Mouse (Mus musculus) forebrain, postnatal 0 days (tissue): ENCODE results near the gene Ass1. TPM values are rescaled to one million over a fixed set of nuclear protein-coding genes. Genes with fewer than 3 reads are reported as not detected.

Source experiments
- ATAC-seq: fragments of 200-750 bp; cut with Nextera tagmentation; 2 replicates; pipeline ENCODE4 v1.8.0; 2017; ENCODE audit warnings: mild to moderate bottlenecking, moderate library complexity
- DNase-seq: peaks from one replicate; pipeline ENCODE4 v3.0.0-alpha.2; 2015
- H3K27ac ChIP-seq: fragments of 300-500 bp; sonication (generic); 2 replicates; pipeline ENCODE4 v1.5.1; 2014; ENCODE audit warnings: low read depth, mild to moderate bottlenecking, antibody characterized with exemption, low read length, moderate library complexity, mixed read lengths
- H3K27me3 ChIP-seq: fragments of 300-500 bp; sonication (generic); 2 replicates; pipeline ENCODE4 v1.6.1; 2014; ENCODE audit warnings: mild to moderate bottlenecking, low read length, mixed read lengths; ENCODE audit not compliant: insufficient read depth
- H3K36me3 ChIP-seq: fragments of 300-500 bp; sonication (generic); 2 replicates; pipeline ENCODE4 v1.6.1; 2014; ENCODE audit warnings: mild to moderate bottlenecking, moderate library complexity; ENCODE audit not compliant: insufficient read depth
- H3K4me1 ChIP-seq: fragments of 300-500 bp; sonication (generic); 2 replicates; pipeline ENCODE4 v1.6.1; 2014; ENCODE audit warnings: antibody characterized with exemption; ENCODE audit not compliant: insufficient read depth
- H3K4me2 ChIP-seq: fragments of 300-500 bp; sonication (generic); 2 replicates; pipeline ENCODE4 v1.6.1; 2014; ENCODE audit warnings: low read depth, mild to moderate bottlenecking, moderate library complexity
- H3K4me3 ChIP-seq: fragments of 300-500 bp; sonication (generic); 2 replicates; pipeline ENCODE4 v1.5.1; 2014; ENCODE audit warnings: low read depth, low read length, mixed read lengths
- H3K9ac ChIP-seq: fragments of 300-500 bp; sonication (generic); 2 replicates; pipeline ENCODE4 v1.6.1; 2014; ENCODE audit warnings: mild to moderate bottlenecking
- H3K9me3 ChIP-seq: fragments of 300-500 bp; sonication (generic); 2 replicates; pipeline ENCODE4 v1.6.1; 2016; ENCODE audit warnings: low read length
- CTCF ChIP-seq: sonication (generic); IDR thresholded peaks from 2 replicates; pipeline ENCODE4 v1.5.1; 2016; ENCODE audit warnings: antibody characterized with exemption, control low read depth, low read depth
- WGBS: fragments of 180-500 bp; shearing (Covaris S2); extraction: QIAGEN DNeasy Blood & Tissue Kit; methylation state at CpG from one replicate; pipeline ENCODE4 v1.1.7; 2014; 5-methylcytosine and 5-hydroxymethylcytosine counted together
- polyA plus RNA-seq: library from polyadenylated mRNA; unstranded; fragments of >200 nt; fragmentation: Nextera tagmentation; extraction: Ambion mirVana; gene quantifications from 2 replicates; pipeline ENCODE4 v1.2.1, GENCODE M21; 2015
- total RNA-seq: library from RNA; depleted of rRNA; stranded (reverse); fragments of >200 nt; gene quantifications from 2 replicates; pipeline ENCODE4 v1.2.3, GENCODE M21; 2014

The Ass1 gene
- total and polyA plus RNA-seq, 2 experiments from 2014 or later = 16.2 to 17.9 TPM

GRCm38 (mm10) chr2:31464529-31464910, 5.5 kb upstream of the Ass1 start:
- no peak for ATAC-seq
- no peak overlapping the region for H3K27ac ChIP-seq
- 79% methylated on average over 6 of the region's 6 CpGs for WGBS
- H3K4me1 ChIP-seq = no peaks in the 10 kb centered on the region
- no peak overlapping the region for H3K9ac ChIP-seq
- H3K4me3 ChIP-seq = no peak overlapping the region
- peaks cover 25% of the 10 kb centered on the region for H3K27me3 ChIP-seq
- H3K9me3 ChIP-seq = no peaks in the 10 kb centered on the region
- no peak for DNase-seq
- H3K4me2 ChIP-seq = no peak overlapping the region
- no peaks in the 10 kb centered on the region for H3K36me3 ChIP-seq
- no peak for TF ChIP-seq CTCF

GRCm38 (mm10) chr2:31467457-31467856, 2.5 kb upstream of the Ass1 start:
- 0 out of 2 replicates have a peak, but pooled peaks cover 3% of the 10 kb centered on the region for H3K4me1 ChIP-seq
- H3K9ac ChIP-seq = no peak overlapping the region
- DNase-seq (no peak), ATAC-seq (no peak)
- peaks cover 20% of the 10 kb centered on the region for H3K27me3 ChIP-seq
- no peak overlapping the region for H3K27ac ChIP-seq
- 78% methylated on average over 1 of the region's 1 CpGs for WGBS
- TF ChIP-seq CTCF = no peak
- H3K9me3 ChIP-seq = no peaks in the 10 kb centered on the region
- H3K4me2 ChIP-seq = no peak overlapping the region
- H3K4me3 ChIP-seq = no peak overlapping the region
- H3K36me3 ChIP-seq = no peaks in the 10 kb centered on the region

- H3K27ac ChIP-seq = no peak overlapping the region
- H3K4me2 ChIP-seq = no peak overlapping the region
- no peaks in the 10 kb centered on the region for H3K36me3 ChIP-seq
- TF ChIP-seq CTCF = no peak
- H3K9me3 ChIP-seq = no peaks in the 10 kb centered on the region
- H3K4me1 ChIP-seq = 0 out of 2 replicates have a peak, but pooled peaks cover 3% of the 10 kb centered on the region
- H3K9ac ChIP-seq = no peak overlapping the region
- H3K4me3 ChIP-seq = no peak overlapping the region
- no peak for DNase-seq
- WGBS = 78% methylated on average over 7 of the region's 7 CpGs
- H3K27me3 ChIP-seq = peaks cover 20% of the 10 kb centered on the region
- no peak for ATAC-seq
These were observed 1.1 kb upstream of the Ass1 start for GRCm38 (mm10) chr2:31468857-31469256.

GRCm38 (mm10) chr2:31469480-31469879, 527 bp upstream of the Ass1 start:
- H3K27me3 ChIP-seq = peaks cover 14% of the 10 kb centered on the region
- H3K36me3 ChIP-seq = no peaks in the 10 kb centered on the region
- H3K4me2 ChIP-seq = peak overlapping the region; percentile 90
- peak overlapping the region; percentile 49 for H3K9ac ChIP-seq
- peak overlapping the region; percentile 43 for H3K4me3 ChIP-seq
- no peaks in the 10 kb centered on the region for H3K9me3 ChIP-seq
- no peak for TF ChIP-seq CTCF
- no peak overlapping the region for H3K27ac ChIP-seq
- 0 out of 2 replicates have a peak, but pooled peaks cover 3% of the 10 kb centered on the region for H3K4me1 ChIP-seq
- WGBS = 25% methylated on average over 7 of the region's 7 CpGs
- no peak for ATAC-seq
- no peak for DNase-seq

GRCm38 (mm10) chr2:31470683-31471385, 827 bp downstream of the Ass1 start:
- WGBS = 10% methylated on average over 17 of the region's 19 CpGs
- peak overlapping the region; percentile 49; the same call in 1 of the 2 replicates for H3K9ac ChIP-seq

GRCm38 (mm10) chr2:31471611-31472010, 1.6 kb downstream of the Ass1 start:
- no peak overlapping the region for H3K9ac ChIP-seq
- 0 out of 2 replicates have a peak, but pooled peaks cover 3% of the 10 kb centered on the region for H3K4me1 ChIP-seq
- H3K4me3 ChIP-seq = no peak overlapping the region
- H3K36me3 ChIP-seq = no peaks in the 10 kb centered on the region
- no peak overlapping the region for H3K4me2 ChIP-seq
- TF ChIP-seq CTCF = no peak
- no peak for ATAC-seq
- no peak for DNase-seq
- H3K9me3 ChIP-seq = no peaks in the 10 kb centered on the region
- 67% methylated on average over 6 of the region's 6 CpGs for WGBS
- H3K27me3 ChIP-seq = peaks cover 14% of the 10 kb centered on the region
- H3K27ac ChIP-seq = no peak overlapping the region

More at GRCm38 (mm10) chr2:31470683-31471385, 827 bp downstream of the Ass1 start:
- peak overlapping the region; percentile 43 for H3K4me3 ChIP-seq
- no peak for TF ChIP-seq CTCF
- no peaks in the 10 kb centered on the region for H3K36me3 ChIP-seq
- H3K9me3 ChIP-seq = no peaks in the 10 kb centered on the region
- H3K4me2 ChIP-seq = peak overlapping the region; percentile 90
- no peak for DNase-seq
- no peak for ATAC-seq
- H3K27ac ChIP-seq = no peak overlapping the region
- H3K27me3 ChIP-seq = peaks cover 14% of the 10 kb centered on the region
- 0 out of 2 replicates have a peak, but pooled peaks cover 3% of the 10 kb centered on the region for H3K4me1 ChIP-seq

- Histone ChIP-seq H3K9me3 (no peaks in the 10 kb centered on the region), H3K4me2 (no peak overlapping the region), H3K4me3 (no peak overlapping the region), H3K36me3 (no peaks in the 10 kb centered on the region), H3K9ac (no peak overlapping the region), H3K27ac (no peak overlapping the region), H3K4me1 (0 out of 2 replicates have a peak, but pooled peaks cover 3% of the 10 kb centered on the region), H3K27me3 (peaks cover 14% of the 10 kb centered on the region)
- peak; percentile 78 for TF ChIP-seq CTCF
- WGBS = 48% methylated on average over 10 of the region's 10 CpGs
- ATAC-seq (no peak), DNase-seq (peak; percentile 65)
These were observed 2.5 kb downstream of the Ass1 start for GRCm38 (mm10) chr2:31472406-31473065.
